Mouse (Mus musculus): Measurements from ENCODE around the gene Ube2j1.
"Not testable (repeated sequence)": the region's sequence is repeated elsewhere in the genome, so short reads cannot be mapped to it uniquely, and the experiment has no call there.

Gene Ube2j1

GRCm38 (mm10) chr4:33031195-33031960 is at the start of gene Ube2j1:
Gene Ube2j1 (plus strand): TSS chr4:33031416.
- peak; percentile 83 for DNase-seq

GRCm38 (mm10) chr4:32981617-32982016 is 49.6 kb upstream of the Ube2j1 start:
- no peak for DNase-seq

DNA sequence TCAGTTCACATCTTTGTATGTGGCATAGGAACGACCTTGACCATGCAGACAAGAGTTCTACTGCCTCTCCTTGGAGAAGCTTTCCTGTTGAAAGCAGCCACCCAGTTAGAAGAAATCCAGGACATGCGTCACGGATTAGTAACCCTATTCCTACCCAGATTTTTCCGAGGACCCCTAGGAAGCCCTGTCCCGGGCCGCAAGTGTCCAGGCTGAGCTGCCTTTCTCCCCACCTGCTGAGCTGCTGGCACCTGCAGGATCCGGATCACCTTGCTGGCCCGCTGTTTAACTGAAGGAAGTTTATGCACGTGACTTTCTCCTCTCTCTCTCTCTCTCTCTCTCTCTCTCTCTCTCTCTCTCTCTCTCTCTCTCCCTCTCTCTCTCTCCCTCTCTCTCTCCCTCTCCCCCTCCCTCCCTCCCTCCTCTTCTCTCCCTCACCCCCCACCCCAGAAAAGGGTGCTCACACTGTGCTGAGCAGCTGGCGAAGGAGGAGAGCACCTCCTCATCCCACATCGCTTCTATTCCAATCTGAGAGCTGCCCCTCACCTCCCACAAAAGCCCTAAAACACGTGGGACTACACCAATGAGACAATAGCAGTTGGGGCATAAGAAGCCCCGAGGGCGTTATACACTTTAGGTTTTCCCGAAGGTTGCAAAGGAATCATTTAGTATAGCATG is 49.0 kb upstream of the Ube2j1 start:
- DNase-seq: peak; percentile 35

- DNase-seq: peak; percentile 63
Measured at GRCm38 (mm10) chr4:32982716-32983175, 48.5 kb upstream of the Ube2j1 start, which contains the start of gene Rragd. Gene Rragd (plus strand): TSS chr4:32983037.

GRCm38 (mm10) chr4:32983176-32984155 is 47.8 kb upstream of the Ube2j1 start:
- DNase-seq: peak; percentile 82

- no peak for DNase-seq
Measured at GRCm38 (mm10) chr4:32984242-32984641, 47.0 kb upstream of the Ube2j1 start.

GRCm38 (mm10) chr4:32984801-32985675 is 46.2 kb upstream of the Ube2j1 start:
- peak; percentile 26 for DNase-seq

DNA sequence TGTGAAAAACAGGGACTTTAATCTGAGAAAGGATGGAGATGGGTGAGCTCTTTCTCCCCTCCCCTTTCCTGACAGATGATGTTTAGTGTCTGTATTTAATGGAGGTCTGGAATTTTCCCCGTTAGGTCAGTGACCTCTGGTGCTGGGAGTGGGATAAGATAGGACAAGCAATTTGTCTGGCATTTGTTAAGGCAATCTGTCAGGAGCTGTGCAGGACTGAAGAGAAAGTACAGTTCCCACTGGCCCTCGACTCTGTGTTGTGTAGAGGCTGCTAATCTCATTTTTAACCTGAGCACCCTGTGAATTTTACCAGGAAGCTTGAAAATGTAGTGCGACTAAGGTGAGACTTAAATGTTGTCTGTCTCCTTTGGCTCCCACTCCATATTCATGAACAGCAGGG is 45.5 kb upstream of the Ube2j1 start:
- no peak for DNase-seq

- no peak for DNase-seq
Measured at GRCm38 (mm10) chr4:32987006-32987405, 44.2 kb upstream of the Ube2j1 start.

DNA sequence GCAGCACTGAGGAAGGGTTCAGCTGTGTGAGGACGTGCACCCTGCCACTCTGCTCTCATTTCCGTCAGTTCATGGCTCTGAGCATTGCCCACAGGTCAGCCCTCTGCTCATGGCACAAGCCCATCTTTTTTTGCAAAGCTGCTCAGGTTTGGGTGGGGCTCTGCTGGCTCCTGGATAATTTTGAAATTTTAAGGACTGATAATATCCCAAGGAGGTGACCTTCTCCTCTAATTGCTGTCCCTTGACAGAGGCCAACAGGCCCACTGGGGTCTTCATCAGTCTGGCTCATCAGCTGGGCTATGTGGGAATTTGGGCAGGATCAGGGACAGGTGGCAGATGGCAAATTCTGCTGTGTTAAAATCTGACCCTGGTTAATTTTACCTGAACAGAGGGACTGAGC is 41.9 kb upstream of the Ube2j1 start:
- DNase-seq: no peak

DNA sequence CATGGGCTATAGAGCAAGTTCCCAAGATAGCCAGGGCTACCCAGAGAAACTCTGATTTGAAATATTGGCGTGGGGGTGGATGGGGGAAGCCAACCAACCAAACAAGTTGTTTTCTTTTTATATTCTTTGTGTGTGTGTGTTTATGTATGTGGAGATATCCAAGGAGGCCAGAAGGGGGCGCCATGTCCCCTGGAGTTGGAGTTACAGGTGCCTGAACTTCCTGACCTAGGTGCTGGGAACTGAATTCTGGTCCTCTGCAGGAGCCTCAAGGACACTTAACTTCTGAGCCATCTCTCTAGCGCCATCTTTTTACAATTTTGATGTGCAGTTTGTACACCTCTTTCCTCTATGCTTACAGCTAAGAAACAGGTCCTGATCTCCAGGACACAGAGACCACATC is 37.0 kb upstream of the Ube2j1 start:
- peak; percentile 24 for DNase-seq

DNA sequence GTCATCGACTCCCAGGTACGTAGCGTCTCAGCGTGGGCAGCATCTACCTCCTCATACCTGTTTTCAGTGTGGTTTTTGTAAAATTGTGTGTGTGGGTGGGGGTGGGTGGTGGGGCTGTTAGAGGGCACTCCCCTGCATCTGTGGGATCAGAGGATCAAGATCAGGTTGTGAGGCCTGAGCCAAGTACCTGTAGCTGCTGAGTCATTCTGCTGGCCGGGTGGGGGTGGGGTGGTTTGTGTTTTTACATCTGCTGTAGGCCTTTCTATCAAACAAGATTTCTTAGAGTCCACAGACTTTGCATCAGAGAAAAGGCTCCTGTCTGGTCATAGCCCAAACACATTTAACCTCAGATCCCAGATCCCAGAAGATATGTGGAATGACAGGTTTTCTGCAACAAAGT is 35.1 kb upstream of the Ube2j1 start:
- no peak for DNase-seq

DNA sequence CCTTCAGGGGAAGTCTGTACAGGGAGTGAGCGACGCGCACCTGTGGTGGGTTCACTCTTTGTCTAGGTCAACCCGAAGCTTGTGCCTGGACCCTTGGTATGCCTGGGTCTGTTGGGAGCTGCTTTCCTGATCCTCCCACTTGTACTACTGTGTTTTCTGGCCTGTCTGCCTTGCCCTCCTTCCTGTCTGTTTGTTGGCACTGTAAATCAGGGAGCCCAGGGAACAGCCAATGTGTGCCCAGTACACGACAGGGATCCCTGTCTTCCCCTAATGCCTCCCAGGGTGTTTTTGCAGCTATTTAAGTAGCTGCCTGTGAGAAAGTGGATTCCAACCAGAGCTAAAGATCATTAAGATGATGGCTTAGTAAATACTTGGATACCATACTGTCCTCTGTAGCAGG is 33.6 kb upstream of the Ube2j1 start:
- no peak for DNase-seq

DNA sequence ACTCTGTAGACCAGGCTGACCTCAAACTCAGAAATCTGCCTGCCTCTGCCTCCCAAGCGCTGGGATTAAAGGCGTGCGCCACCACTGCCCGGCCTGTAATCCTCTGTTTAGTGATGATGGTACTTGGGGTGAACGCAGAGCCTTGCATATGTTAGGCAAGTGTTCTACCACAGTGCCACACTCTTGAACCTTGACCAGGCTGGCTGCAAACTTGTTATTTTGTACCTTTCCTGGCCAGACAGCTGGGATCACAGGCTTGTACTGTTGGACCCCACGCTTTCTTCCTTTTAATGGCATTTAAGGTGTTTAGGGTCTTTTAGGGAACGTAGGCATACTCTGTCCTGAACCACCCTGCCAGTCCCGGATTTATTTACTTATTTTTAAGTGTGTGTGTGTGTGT is 32.2 kb upstream of the Ube2j1 start:
- no peak for DNase-seq

GRCm38 (mm10) chr4:33002081-33002480 is 29.1 kb upstream of the Ube2j1 start:
- no peak for DNase-seq

GRCm38 (mm10) chr4:33005595-33006470 is 25.4 kb upstream of the Ube2j1 start:
- not testable (repeated sequence) for DNase-seq

DNA sequence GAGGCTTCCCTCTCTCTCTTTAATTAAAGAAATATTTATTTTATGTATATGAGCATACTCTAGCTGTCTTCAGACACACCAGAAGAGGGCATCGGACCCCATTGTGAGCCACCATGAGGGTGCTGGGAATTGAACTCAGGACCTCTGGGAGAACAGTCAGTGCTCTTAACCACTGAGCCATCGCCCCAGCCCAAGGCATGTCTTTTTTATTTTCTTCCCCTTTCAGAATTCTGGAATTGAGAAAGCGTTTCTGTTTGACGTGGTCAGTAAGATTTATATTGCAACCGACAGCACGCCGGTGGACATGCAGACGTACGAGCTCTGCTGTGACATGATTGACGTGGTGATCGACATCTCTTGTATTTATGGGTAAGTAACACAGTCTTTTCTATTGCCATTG is 24.4 kb upstream of the Ube2j1 start:
- no peak for DNase-seq

- DNase-seq: no peak
Measured at GRCm38 (mm10) chr4:33007443-33008217, 23.6 kb upstream of the Ube2j1 start.

DNA sequence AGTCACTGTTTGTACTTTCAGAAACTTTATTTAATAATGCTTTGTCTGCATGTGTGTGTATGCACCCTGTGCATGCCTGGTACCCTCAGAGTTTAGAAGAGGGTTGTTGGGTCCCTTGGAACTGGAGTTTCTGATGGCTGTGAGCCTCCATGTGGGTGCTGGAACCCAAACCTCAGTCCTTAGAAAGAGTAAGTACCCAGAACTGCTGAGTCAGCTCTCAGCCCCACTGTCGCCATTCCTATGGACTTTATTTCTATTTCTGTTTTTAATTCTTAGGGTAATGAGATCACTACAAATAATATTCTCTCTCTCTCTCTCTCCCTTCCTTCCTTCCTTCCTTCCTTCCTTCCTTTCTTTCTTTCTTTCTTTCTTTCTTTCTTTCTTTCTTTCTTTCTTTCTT is 21.1 kb upstream of the Ube2j1 start:
- no peak for DNase-seq

GRCm38 (mm10) chr4:33012484-33012883 is 18.7 kb upstream of the Ube2j1 start:
- DNase-seq: no peak
